Mouse (Mus musculus): Measurements from ENCODE around the gene Galm. TPM values are rescaled to one million over a fixed set of nuclear protein-coding genes. Genes with fewer than 3 reads are reported as not detected.
A peak's percentile ranks its signal among the peaks of the same experiment; 100 is the strongest.

Gene Galm
- polyA plus RNA-seq, 1 experiment from 2014 or later = 5.0 TPM

DNA sequence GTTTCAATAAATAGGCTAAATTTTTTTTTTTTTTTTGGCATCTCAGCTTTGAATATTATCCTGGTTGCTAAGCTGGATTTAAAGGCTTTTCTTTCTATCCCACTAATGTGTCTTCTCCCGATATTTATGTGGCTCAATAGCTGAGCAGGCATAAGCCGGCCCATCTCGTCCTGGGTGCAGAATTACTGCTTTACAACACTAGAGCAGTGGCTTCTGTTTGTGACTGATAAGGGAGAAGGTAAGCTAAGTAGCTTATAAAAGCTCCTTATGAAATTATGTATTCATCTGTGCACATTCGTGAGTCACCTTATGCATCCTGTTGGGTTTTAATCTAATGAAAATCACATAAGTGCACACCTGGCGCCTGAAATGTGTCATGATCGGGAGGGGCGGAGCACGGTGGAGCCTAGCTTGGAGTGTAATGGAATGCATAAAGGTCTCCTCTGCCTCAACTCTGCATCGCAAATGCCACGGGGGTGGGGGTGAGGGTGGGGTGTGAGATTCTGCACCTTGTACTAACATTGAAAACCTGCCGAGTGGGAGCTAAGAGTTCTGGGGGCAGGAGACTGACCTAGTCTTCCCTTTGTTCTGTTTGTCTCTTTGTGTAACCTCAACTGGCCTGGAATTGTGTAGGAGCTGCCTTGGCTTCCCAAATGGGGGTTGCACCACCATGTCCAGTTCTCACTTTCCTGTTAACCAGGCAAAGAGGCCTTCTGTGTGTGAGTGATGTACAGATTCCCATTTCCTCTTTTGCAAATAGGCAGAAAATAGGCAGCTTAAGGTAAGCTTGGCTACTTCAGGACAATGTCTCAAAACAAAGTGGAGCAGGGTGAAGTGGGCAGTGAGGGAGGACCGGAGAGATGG lies 25.7 kb downstream of the Galm start:
- Histone ChIP-seq H3K4me2 (replicated peaks) (no peak overlapping the region), H3K36me3 (no peaks in the 10 kb centered on the region), H3K9me3 (no peaks in the 10 kb centered on the region), H3K27me3 (replicated peaks) (no peaks in the 10 kb centered on the region), H3K9ac (no peak overlapping the region), H3K27ac (no peak overlapping the region), H3K4me3 (no peak overlapping the region), H3K4me1 (no peaks in the 10 kb centered on the region)
- no peak for ATAC-seq (ENCODE audit: low FRiP score, low read depth)
- WGBS = 74% methylated on average over 12 of the region's 12 CpGs

DNA sequence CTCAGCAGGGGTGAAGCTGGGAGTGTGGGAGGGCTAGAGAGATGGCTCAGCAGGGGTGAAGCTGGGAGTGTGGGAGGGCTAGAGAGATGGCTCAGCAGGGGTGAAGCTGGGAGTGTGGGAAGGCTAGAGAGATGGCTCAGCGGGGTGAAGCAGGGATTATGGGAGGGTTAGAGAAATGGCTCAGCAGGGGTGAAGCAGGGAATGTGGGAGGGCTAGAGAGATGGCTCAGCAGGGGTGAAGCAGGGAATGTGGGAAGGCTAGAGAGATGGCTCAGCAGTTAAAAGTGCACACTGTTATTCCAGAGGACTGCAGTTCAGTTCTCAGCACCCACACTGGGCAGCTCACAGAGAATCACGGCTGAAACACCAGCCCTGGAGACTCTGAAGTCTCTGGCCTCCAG lies 26.4 kb downstream of the Galm start:
- Histone ChIP-seq H3K9ac (no peak overlapping the region), H3K4me2 (replicated peaks) (no peak overlapping the region), H3K4me3 (no peak overlapping the region), H3K4me1 (no peaks in the 10 kb centered on the region), H3K9me3 (no peaks in the 10 kb centered on the region), H3K27me3 (replicated peaks) (no peaks in the 10 kb centered on the region), H3K27ac (no peak overlapping the region), H3K36me3 (no peaks in the 10 kb centered on the region)
- ATAC-seq (ENCODE audit: low FRiP score, low read depth) = no peak
- 74% methylated on average over 2 of the region's 2 CpGs for WGBS

DNA sequence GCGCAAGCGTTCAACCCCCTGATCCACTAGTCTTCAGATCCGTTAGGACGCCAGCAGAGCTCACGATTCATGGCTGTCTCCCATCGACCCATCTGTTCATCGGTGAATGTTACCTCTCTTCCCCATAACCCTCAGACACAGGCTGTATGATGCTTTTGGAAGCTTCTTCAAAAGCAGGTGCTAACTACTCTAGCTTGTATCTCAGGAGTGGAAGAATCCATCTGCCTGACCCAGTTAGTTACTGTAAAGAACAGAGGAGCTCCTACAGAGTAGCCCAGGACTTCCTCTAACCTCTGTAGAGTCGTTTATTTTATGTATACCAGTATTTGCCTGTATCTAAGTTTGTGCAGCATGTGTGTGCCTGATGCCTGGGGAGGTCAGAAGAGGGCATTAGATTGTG lies 29.6 kb downstream of the Galm start:
- Histone ChIP-seq H3K36me3 (no peaks in the 10 kb centered on the region), H3K4me1 (no peaks in the 10 kb centered on the region), H3K4me3 (no peak overlapping the region), H3K9me3 (no peaks in the 10 kb centered on the region), H3K4me2 (replicated peaks) (no peak overlapping the region), H3K27me3 (replicated peaks) (no peaks in the 10 kb centered on the region), H3K9ac (no peak overlapping the region), H3K27ac (no peak overlapping the region)
- no peak for ATAC-seq (ENCODE audit: low FRiP score, low read depth)
- WGBS = 91% methylated on average over 8 of the region's 8 CpGs

GRCm38 (mm10) chr17:80157489-80157888 lies 30.2 kb downstream of the Galm start:
- no peaks in the 10 kb centered on the region for H3K27me3 ChIP-seq (replicated peaks)
- no peaks in the 10 kb centered on the region for H3K4me1 ChIP-seq
- no peaks in the 10 kb centered on the region for H3K9me3 ChIP-seq
- H3K9ac ChIP-seq = no peak overlapping the region
- H3K4me2 ChIP-seq (replicated peaks) = no peak overlapping the region
- no peak for ATAC-seq (ENCODE audit: low FRiP score, low read depth)
- WGBS = 92% methylated on average over 6 of the region's 6 CpGs
- no peak overlapping the region for H3K27ac ChIP-seq
- no peaks in the 10 kb centered on the region for H3K36me3 ChIP-seq
- H3K4me3 ChIP-seq = no peak overlapping the region

DNA sequence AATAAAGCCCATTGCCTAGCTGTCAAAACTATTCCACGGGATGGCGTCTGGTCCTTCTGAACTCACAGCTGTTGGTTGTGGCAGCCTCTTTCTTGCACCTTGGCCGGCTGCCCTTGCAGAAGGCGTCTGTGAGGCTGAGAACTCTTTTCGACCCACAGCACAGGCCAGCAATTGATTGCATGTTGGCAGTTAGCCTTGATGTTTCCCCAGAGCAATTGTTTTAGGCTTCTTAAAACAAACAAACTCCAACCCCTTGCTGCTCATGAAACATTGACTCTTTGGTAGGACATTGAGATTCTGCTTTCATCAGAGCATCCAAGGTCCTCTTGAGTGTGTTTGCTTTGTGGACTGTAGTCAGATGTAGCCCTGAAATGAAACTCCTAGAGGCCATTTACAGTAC lies 33.2 kb downstream of the Galm start:
- Histone ChIP-seq H3K9ac (no peak overlapping the region), H3K27me3 (replicated peaks) (no peaks in the 10 kb centered on the region), H3K4me1 (no peaks in the 10 kb centered on the region), H3K4me3 (no peak overlapping the region), H3K9me3 (no peaks in the 10 kb centered on the region), H3K27ac (no peak overlapping the region), H3K36me3 (no peaks in the 10 kb centered on the region), H3K4me2 (replicated peaks) (no peak overlapping the region)
- WGBS = 85% methylated on average over 5 of the region's 5 CpGs
- no peak for ATAC-seq (ENCODE audit: low FRiP score, low read depth)

- Histone ChIP-seq H3K9me3 (no peaks in the 10 kb centered on the region), H3K9ac (no peak overlapping the region), H3K36me3 (no peaks in the 10 kb centered on the region), H3K4me1 (peaks cover 19% of the 10 kb centered on the region), H3K27ac (no peak overlapping the region), H3K27me3 (replicated peaks) (no peaks in the 10 kb centered on the region), H3K4me2 (replicated peaks) (no peak overlapping the region), H3K4me3 (no peak overlapping the region)
- WGBS = 86% methylated on average over 8 of the region's 8 CpGs
- ATAC-seq (ENCODE audit: low FRiP score, low read depth) = no peak
Measured at GRCm38 (mm10) chr17:80163991-80164390, 36.7 kb downstream of the Galm start.

DNA sequence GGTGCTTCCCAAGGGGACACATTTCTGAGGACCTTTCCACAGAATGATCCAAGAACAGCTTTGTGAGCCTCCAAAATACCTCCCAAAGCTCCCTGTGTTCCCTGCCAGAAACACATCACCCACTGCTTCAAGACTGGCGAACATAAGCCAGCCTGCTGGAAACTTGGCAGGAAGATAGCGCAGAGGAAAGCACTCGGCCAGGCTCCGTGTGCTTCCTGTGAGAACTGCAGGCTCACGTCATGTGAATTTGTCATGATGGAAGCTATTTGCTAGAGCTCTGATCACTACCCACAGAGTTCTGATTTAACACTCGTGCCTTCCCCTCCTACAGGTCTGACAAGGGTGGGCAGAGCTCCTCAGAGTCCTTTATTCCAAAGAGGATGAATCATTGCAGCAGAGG lies 38.5 kb downstream of the Galm start:
- peaks cover 21% of the 10 kb centered on the region for H3K4me1 ChIP-seq
- H3K36me3 ChIP-seq = no peaks in the 10 kb centered on the region
- H3K27me3 ChIP-seq (replicated peaks) = no peaks in the 10 kb centered on the region
- H3K4me3 ChIP-seq = no peak overlapping the region
- no peak overlapping the region for H3K9ac ChIP-seq
- no peak for ATAC-seq (ENCODE audit: low FRiP score, low read depth)
- no peak overlapping the region for H3K27ac ChIP-seq
- no peak overlapping the region for H3K4me2 ChIP-seq (replicated peaks)
- H3K9me3 ChIP-seq = no peaks in the 10 kb centered on the region
- 85% methylated on average over 6 of the region's 6 CpGs for WGBS

- no peaks in the 10 kb centered on the region for H3K36me3 ChIP-seq
- H3K9me3 ChIP-seq = no peaks in the 10 kb centered on the region
- ATAC-seq (ENCODE audit: low FRiP score, low read depth) = no peak
- H3K4me2 ChIP-seq (replicated peaks) = no peak overlapping the region
- H3K9ac ChIP-seq = no peak overlapping the region
- no peaks in the 10 kb centered on the region for H3K27me3 ChIP-seq (replicated peaks)
- 89% methylated on average over 6 of the region's 6 CpGs for WGBS
- H3K4me3 ChIP-seq = no peak overlapping the region
- H3K27ac ChIP-seq = no peak overlapping the region
- peaks cover 21% of the 10 kb centered on the region for H3K4me1 ChIP-seq
Measured at GRCm38 (mm10) chr17:80166346-80166745, 39.1 kb downstream of the Galm start.

DNA sequence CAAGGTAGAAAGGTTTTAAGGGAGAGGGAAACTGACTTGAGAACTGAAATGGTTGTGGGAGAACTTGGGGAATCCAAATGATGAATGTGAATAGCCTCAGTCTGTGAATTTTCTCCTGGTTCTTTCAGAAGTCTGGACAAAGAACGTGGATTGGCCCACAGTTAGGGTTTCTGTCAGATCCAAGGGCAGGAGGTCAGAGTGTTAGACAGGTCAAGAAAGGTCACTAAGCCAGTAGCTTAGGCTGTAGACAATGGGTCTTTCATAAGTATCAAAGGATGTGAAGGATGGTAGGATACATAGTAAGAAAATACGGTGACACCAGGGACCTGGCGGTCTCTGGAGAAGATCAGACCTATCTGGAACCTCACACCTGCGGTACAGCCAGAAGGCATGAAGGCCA lies 40.2 kb downstream of the Galm start:
- Histone ChIP-seq H3K4me2 (replicated peaks) (no peak overlapping the region), H3K4me3 (no peak overlapping the region), H3K9ac (no peak overlapping the region), H3K4me1 (peaks cover 21% of the 10 kb centered on the region), H3K9me3 (no peaks in the 10 kb centered on the region), H3K36me3 (no peaks in the 10 kb centered on the region), H3K27me3 (replicated peaks) (no peaks in the 10 kb centered on the region), H3K27ac (no peak overlapping the region)
- 44% methylated on average over 4 of the region's 4 CpGs for WGBS
- ATAC-seq (ENCODE audit: low FRiP score, low read depth) = no peak

GRCm38 (mm10) chr17:80167851-80168251 lies 40.6 kb downstream of the Galm start:
- no peak overlapping the region for H3K27ac ChIP-seq
- H3K4me1 ChIP-seq = peaks cover 21% of the 10 kb centered on the region
- H3K4me3 ChIP-seq = no peak overlapping the region
- no peaks in the 10 kb centered on the region for H3K27me3 ChIP-seq (replicated peaks)
- 68% methylated on average over 7 of the region's 7 CpGs for WGBS
- H3K4me2 ChIP-seq (replicated peaks) = peak overlapping the region; percentile 49
- H3K9ac ChIP-seq = no peak overlapping the region
- no peaks in the 10 kb centered on the region for H3K36me3 ChIP-seq
- H3K9me3 ChIP-seq = no peaks in the 10 kb centered on the region
- no peak for ATAC-seq (ENCODE audit: low FRiP score, low read depth)

DNA sequence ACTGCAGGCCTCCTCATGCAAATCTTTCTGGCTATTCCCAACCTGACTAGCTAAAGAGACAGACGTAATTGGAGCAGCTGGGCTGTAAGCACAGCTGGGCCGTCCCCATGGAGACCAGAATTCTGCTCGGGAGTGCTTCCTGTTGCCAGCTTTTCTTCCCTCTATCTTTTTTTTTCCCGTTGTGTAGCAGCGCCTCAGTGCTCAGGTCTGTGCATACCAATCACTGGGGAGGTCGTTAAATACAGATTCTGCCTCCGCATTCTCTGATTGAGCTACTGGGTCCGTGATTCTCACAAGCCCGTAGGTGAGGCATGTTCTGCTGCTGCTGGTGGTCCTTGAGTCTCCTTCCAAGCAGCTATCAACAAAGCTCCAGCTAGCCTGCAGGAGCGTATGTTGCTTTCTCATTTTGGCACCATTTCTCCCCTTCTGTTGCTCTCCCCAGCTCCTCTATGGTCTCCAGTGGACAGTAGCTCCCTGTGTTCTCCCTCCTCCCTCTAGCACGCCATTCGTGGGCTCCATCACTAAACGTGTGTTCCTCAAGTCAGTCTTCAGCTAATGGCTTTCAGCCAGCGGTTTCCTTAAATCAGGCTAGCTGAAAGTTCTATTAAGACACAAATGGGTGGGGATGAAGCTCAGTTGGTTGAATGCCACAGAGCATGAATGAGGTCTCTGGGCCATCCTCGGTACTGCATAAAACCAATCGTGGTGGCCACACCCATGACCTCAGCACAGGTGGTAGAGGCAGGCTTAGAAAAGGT lies 41.3 kb downstream of the Galm start:
- Histone ChIP-seq H3K4me1 (peaks cover 21% of the 10 kb centered on the region), H3K4me2 (replicated peaks) (peak overlapping the region; percentile 49), H3K4me3 (no peak overlapping the region), H3K27ac (no peak overlapping the region), H3K27me3 (replicated peaks) (no peaks in the 10 kb centered on the region), H3K9me3 (no peaks in the 10 kb centered on the region), H3K9ac (no peak overlapping the region), H3K36me3 (no peaks in the 10 kb centered on the region)
- WGBS = 30% methylated on average over 16 of the region's 16 CpGs
- ATAC-seq (ENCODE audit: low FRiP score, low read depth) = peak; percentile 76

- WGBS = 93% methylated on average over 6 of the region's 6 CpGs
- Histone ChIP-seq H3K4me2 (replicated peaks) (no peak overlapping the region), H3K9ac (no peak overlapping the region), H3K9me3 (no peaks in the 10 kb centered on the region), H3K27me3 (replicated peaks) (no peaks in the 10 kb centered on the region), H3K4me1 (peaks cover 21% of the 10 kb centered on the region), H3K27ac (no peak overlapping the region), H3K36me3 (no peaks in the 10 kb centered on the region), H3K4me3 (no peak overlapping the region)
- ATAC-seq (ENCODE audit: low FRiP score, low read depth) = no peak
Measured at GRCm38 (mm10) chr17:80169792-80170191, 42.5 kb downstream of the Galm start.

All from neural tube, embryonic 12.5 days (tissue).